In the genomic region with DNA sequence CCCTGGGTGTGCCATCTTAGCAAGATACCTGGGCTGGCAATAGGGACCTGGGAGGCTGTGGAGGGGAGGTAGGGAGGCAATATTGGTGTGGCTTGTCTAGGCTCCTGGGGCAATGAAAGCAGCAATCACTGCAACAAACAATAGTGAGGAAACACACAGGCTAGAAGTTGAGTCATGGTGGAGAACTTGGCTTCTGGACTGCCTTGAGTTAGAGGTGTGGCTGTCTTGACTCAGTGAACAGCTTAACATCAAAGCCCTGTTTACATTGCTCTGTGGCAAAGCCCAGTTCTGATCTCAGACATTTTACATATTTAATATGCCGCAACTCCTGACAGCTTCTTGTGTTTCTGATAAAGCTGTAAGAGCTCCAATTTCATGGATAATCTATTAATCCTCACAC, we compare ENCODE assay signal across 41 mouse cellular contexts. TPM values are rescaled to one million over a fixed set of nuclear protein-coding genes. Genes with fewer than 3 reads are reported as not detected.
"Had no signal": no experiment of that assay in that cellular context is flagged by ENCODE, and none has a peak within 500 bp of the region (broad histone marks: within the 10 kb centered on the region; RNA-seq: fewer than 3 reads in every experiment).

No protein-coding gene starts in this region.

- ATAC-seq: hindbrain, postnatal 0 days; inflammation-experienced regulatory T-cells, adult 6 months had no signal

- H3K36me3 ChIP-seq: heart, embryonic 10.5 days; heart, embryonic 12.5 days; heart, embryonic 13.5 days; heart, embryonic 15.5 days; hindbrain, embryonic 10.5 days; hindbrain, embryonic 12.5 days; hindbrain, embryonic 13.5 days; hindbrain, embryonic 15.5 days; kidney, embryonic 15.5 days had no signal

- H3K27ac ChIP-seq: heart, adult 2 months; heart, embryonic 10.5 days; heart, embryonic 13.5 days; heart, embryonic 15.5 days; hindbrain, embryonic 10.5 days; hindbrain, embryonic 12.5 days; hindbrain, embryonic 13.5 days; hindbrain, embryonic 14.5 days; hindbrain, embryonic 15.5 days; hindbrain, postnatal 0 days; kidney, embryonic 15.5 days; kidney, postnatal 0 days; layer of hippocampus, adult 2 months; left cerebral cortex, adult 2 months had no signal

- DNase-seq: heart, adult 2 months; heart, postnatal 10 days; heart, postnatal 14 days; heart, postnatal 36 days; heart, postnatal 4 days; kidney, adult 11 months; kidney, adult 18-20 months; kidney, adult 2 months; kidney, adult 8-10 months; kidney, adult 9 months; kidney, postnatal 10 days; kidney, postnatal 14 days; kidney, postnatal 25 days; kidney, postnatal 36 days; kidney, postnatal 4 days; layer of hippocampus, adult 9-11 months; layer of hippocampus, postnatal 36 days had no signal

- H3K27me3 ChIP-seq: heart, embryonic 12.5 days; heart, embryonic 13.5 days; heart, embryonic 15.5 days; hindbrain, embryonic 12.5 days; hindbrain, embryonic 13.5 days; hindbrain, embryonic 15.5 days; kidney, embryonic 15.5 days had no signal

- H3K9me3 ChIP-seq: heart, embryonic 10.5 days; heart, embryonic 12.5 days; heart, embryonic 13.5 days; heart, embryonic 15.5 days; hindbrain, embryonic 10.5 days; hindbrain, embryonic 12.5 days; hindbrain, embryonic 13.5 days; hindbrain, embryonic 15.5 days; kidney, embryonic 15.5 days had no signal

- H3K4me3 ChIP-seq: heart, adult 2 months; heart, embryonic 10.5 days; heart, embryonic 12.5 days; heart, embryonic 13.5 days; heart, embryonic 15.5 days; hindbrain, embryonic 10.5 days; hindbrain, embryonic 12.5 days; hindbrain, embryonic 13.5 days; hindbrain, embryonic 15.5 days; kidney, embryonic 15.5 days; layer of hippocampus, adult 2 months; left cerebral cortex, adult 2 months had no signal

- H3K4me1 ChIP-seq: heart, embryonic 10.5 days; heart, embryonic 12.5 days; heart, embryonic 13.5 days; heart, embryonic 15.5 days; hindbrain, embryonic 10.5 days; hindbrain, embryonic 12.5 days; hindbrain, embryonic 13.5 days; hindbrain, embryonic 15.5 days; kidney, embryonic 15.5 days had no signal

- H3K4me2 ChIP-seq: heart, embryonic 11.5 days; heart, embryonic 12.5 days; heart, embryonic 13.5 days; heart, embryonic 15.5 days; hindbrain, embryonic 12.5 days; hindbrain, embryonic 13.5 days; hindbrain, embryonic 14.5 days; hindbrain, embryonic 15.5 days; kidney, embryonic 15.5 days had no signal

- H3K9ac ChIP-seq: heart, embryonic 12.5 days; heart, embryonic 13.5 days; heart, embryonic 15.5 days; hindbrain, embryonic 12.5 days; hindbrain, embryonic 13.5 days; hindbrain, embryonic 14.5 days; hindbrain, embryonic 15.5 days; kidney, embryonic 15.5 days had no signal

RNA-seq across cellular contexts. Expression of a gene that starts 9.3 kb away (rescaled TPM):
- polyA plus RNA-seq: heart, adult 2 months; heart, embryonic 10.5 days; heart, embryonic 11.5 days; heart, embryonic 12.5 days; heart, embryonic 13.5 days; heart, embryonic 14.5 days; heart, embryonic 15.5 days; heart, embryonic 16.5 days; heart, postnatal 0 days; hindbrain, embryonic 10.5 days; hindbrain, embryonic 11.5 days; hindbrain, embryonic 12.5 days; hindbrain, embryonic 13.5 days; hindbrain, embryonic 14.5 days; hindbrain, embryonic 15.5 days; hindbrain, postnatal 0 days; inflammation-experienced regulatory T-cells, adult 6 months; intestine, embryonic 14.5 days; kidney, embryonic 14.5 days; large intestine, adult 2 months had no signal

RNA-seq across cellular contexts. Expression of a gene that starts 23.5 kb away (rescaled TPM):
- polyA plus RNA-seq: heart, adult 2 months; heart, embryonic 10.5 days; heart, embryonic 11.5 days; heart, embryonic 12.5 days; heart, embryonic 13.5 days; heart, embryonic 14.5 days; heart, embryonic 15.5 days; heart, embryonic 16.5 days; heart, postnatal 0 days; hindbrain, embryonic 10.5 days; hindbrain, embryonic 11.5 days; hindbrain, embryonic 12.5 days; hindbrain, embryonic 13.5 days; hindbrain, embryonic 14.5 days; hindbrain, embryonic 15.5 days; hindbrain, postnatal 0 days; inflammation-experienced regulatory T-cells, adult 6 months; intestine, embryonic 14.5 days; kidney, adult 2 months; kidney, embryonic 14.5 days; kidney, embryonic 15.5 days; kidney, embryonic 16.5 days; kidney, postnatal 0 days; large intestine, adult 2 months had no signal

RNA-seq across cellular contexts. Expression of a gene that starts 52.3 kb away (rescaled TPM):
- polyA plus RNA-seq: heart, adult 2 months; heart, embryonic 10.5 days; heart, embryonic 11.5 days; heart, embryonic 12.5 days; heart, embryonic 13.5 days; heart, embryonic 14.5 days; heart, embryonic 15.5 days; heart, embryonic 16.5 days; heart, postnatal 0 days; hindbrain, embryonic 10.5 days; hindbrain, embryonic 11.5 days; hindbrain, embryonic 12.5 days; hindbrain, embryonic 13.5 days; hindbrain, embryonic 14.5 days; hindbrain, embryonic 15.5 days; hindbrain, postnatal 0 days; inflammation-experienced regulatory T-cells, adult 6 months; intestine, embryonic 14.5 days; kidney, adult 2 months; kidney, embryonic 14.5 days; kidney, embryonic 15.5 days; large intestine, adult 2 months had no signal
